Mouse (Mus musculus) kidney, adult 2 months (tissue): Measurements from ENCODE around the gene Klhl21. TPM values are rescaled to one million over a fixed set of nuclear protein-coding genes. Genes with fewer than 3 reads are reported as not detected.
A peak's percentile ranks its signal among the peaks of the same experiment; 100 is the strongest.

ENCODE experiments used
- DNase-seq: peaks from one replicate; pipeline ENCODE4 v3.0.0; 2021
- H3K27ac ChIP-seq: fragments of 200-500 bp; 2 replicates; pipeline ENCODE4 v1.5.1; 2012; ENCODE audit warnings: low read depth, low read length, control low read depth, inconsistent platforms; ENCODE audit not compliant: insufficient read depth
- H3K27me3 ChIP-seq: fragments of 200-500 bp; replicated peaks from 2 replicates; pipeline ENCODE4 v1.6.1; 2012; ENCODE audit warnings: mild to moderate bottlenecking, moderate library complexity, low read length, inconsistent platforms; ENCODE audit not compliant: control insufficient read depth, insufficient read depth
- H3K36me3 ChIP-seq: fragments of 200-500 bp; 2 replicates; pipeline ENCODE4 v1.6.1; 2012; ENCODE audit warnings: mild to moderate bottlenecking, moderate library complexity, low read length, inconsistent platforms; ENCODE audit not compliant: control insufficient read depth, insufficient read depth
- H3K4me1 ChIP-seq: fragments of 200-500 bp; 2 replicates; pipeline ENCODE4 v1.6.1; 2011; ENCODE audit warnings: low read length; ENCODE audit not compliant: control insufficient read depth, insufficient read depth
- H3K4me3 ChIP-seq: fragments of 200-500 bp; 2 replicates; pipeline ENCODE4 v1.5.1; 2011; ENCODE audit warnings: mild to moderate bottlenecking, low read depth, low read length, control low read depth; ENCODE audit not compliant: insufficient read depth
- CTCF ChIP-seq: fragments of 200-500 bp; conservative IDR thresholded peaks from 2 replicates; pipeline ENCODE4 v1.5.1; 2011; ENCODE audit warnings: low read depth, mild to moderate bottlenecking, control low read depth, low read length, moderate library complexity, mixed read lengths; ENCODE audit not compliant: insufficient read depth, insufficient read length
- POLR2A ChIP-seq: fragments of 200-500 bp; IDR thresholded peaks from one replicate; pipeline ENCODE4 v1.6.1; 2011; ENCODE audit warnings: low read depth, low read length, control low read depth
- WGBS: fragments of 180-500 bp; shearing (Covaris S2); methylation state at CpG from one replicate; pipeline ENCODE4 v1.1.7; 2018; 5-methylcytosine and 5-hydroxymethylcytosine counted together
- polyA plus RNA-seq: library from polyadenylated mRNA; depleted of rRNA; stranded (reverse); fragments of >200 nt; gene quantifications from 2 replicates; pipeline ENCODE4 v1.2.3, GENCODE M21; 2012

Gene Klhl21
- polyA plus RNA-seq, 1 experiment, result 23.0 TPM

- DNase-seq, result peak; percentile 84
- H3K4me1 ChIP-seq, result no peaks in the 10 kb centered on the region
- H3K4me3 ChIP-seq, result no peak overlapping the region
- H3K36me3 ChIP-seq, result no peaks in the 10 kb centered on the region
- TF ChIP-seq CTCF (peak; percentile 77), POLR2A (no peak)
- no peak overlapping the region for H3K27ac ChIP-seq
- WGBS, result 22% methylated on average over 10 of the region's 10 CpGs
- H3K27me3 ChIP-seq, result no peaks in the 10 kb centered on the region
Measured at GRCm38 (mm10) chr4:151977748-151978147, 30.9 kb upstream of the Klhl21 start.

GRCm38 (mm10) chr4:151980699-151981098 lies 27.9 kb upstream of the Klhl21 start:
- H3K27ac ChIP-seq, result no peak overlapping the region
- no peaks in the 10 kb centered on the region for H3K27me3 ChIP-seq
- H3K4me3 ChIP-seq, result no peak overlapping the region
- TF ChIP-seq POLR2A, result no peak
- peak; percentile 23; the same call in 1 of the 2 replicates for TF ChIP-seq CTCF
- H3K4me1 ChIP-seq, result no peaks in the 10 kb centered on the region
- 68% methylated on average over 8 of the region's 8 CpGs for WGBS
- no peaks in the 10 kb centered on the region for H3K36me3 ChIP-seq
- DNase-seq, result peak; percentile 35

GRCm38 (mm10) chr4:151981363-151981762 lies 27.2 kb upstream of the Klhl21 start:
- DNase-seq, result peak; percentile 84
- TF ChIP-seq CTCF, result peak; percentile 99; the same call in 1 of the 2 replicates
- TF ChIP-seq POLR2A, result no peak
- no peak overlapping the region for H3K4me3 ChIP-seq
- peaks cover 2% of the 10 kb centered on the region; the same call in 1 of the 2 replicates for H3K4me1 ChIP-seq
- WGBS, result 11% methylated on average over 5 of the region's 5 CpGs
- H3K27me3 ChIP-seq, result no peaks in the 10 kb centered on the region
- H3K36me3 ChIP-seq, result no peaks in the 10 kb centered on the region
- H3K27ac ChIP-seq, result no peak overlapping the region

GRCm38 (mm10) chr4:151983043-151983442 lies 25.6 kb upstream of the Klhl21 start:
- WGBS, result 63% methylated on average over 17 of the region's 17 CpGs
- H3K27ac ChIP-seq, result no peak overlapping the region
- peaks cover 9% of the 10 kb centered on the region; the same call in 1 of the 2 replicates for H3K4me1 ChIP-seq
- H3K4me3 ChIP-seq, result no peak overlapping the region
- no peaks in the 10 kb centered on the region for H3K36me3 ChIP-seq
- H3K27me3 ChIP-seq, result no peaks in the 10 kb centered on the region
- no peak for DNase-seq
- no peak for TF ChIP-seq CTCF
- no peak for TF ChIP-seq POLR2A

GRCm38 (mm10) chr4:151983560-151983959 lies 25.0 kb upstream of the Klhl21 start:
- DNase-seq, result no peak
- no peaks in the 10 kb centered on the region for H3K36me3 ChIP-seq
- whole genome bisulfite sequencing, result 42% methylated on average over 9 of the region's 9 CpGs
- H3K27me3 ChIP-seq, result no peaks in the 10 kb centered on the region
- H3K4me1 ChIP-seq, result peaks cover 11% of the 10 kb centered on the region; the same call in 1 of the 2 replicates
- no peak for TF ChIP-seq POLR2A
- no peak overlapping the region for H3K27ac ChIP-seq
- no peak overlapping the region for H3K4me3 ChIP-seq

- no peak for TF ChIP-seq POLR2A
- TF ChIP-seq CTCF, result no peak; the same call in 1 of the 2 replicates
- peak; percentile 43 for DNase-seq
- 42% methylated on average over 10 of the region's 10 CpGs for WGBS
- peaks cover 15% of the 10 kb centered on the region; the same call in 1 of the 2 replicates for H3K4me1 ChIP-seq
- H3K36me3 ChIP-seq, result no peaks in the 10 kb centered on the region
- no peak overlapping the region for H3K4me3 ChIP-seq
- no peaks in the 10 kb centered on the region for H3K27me3 ChIP-seq
- no peak overlapping the region for H3K27ac ChIP-seq
Measured at GRCm38 (mm10) chr4:151985886-151986285, 22.7 kb upstream of the Klhl21 start.

- no peaks in the 10 kb centered on the region for H3K27me3 ChIP-seq
- no peak overlapping the region for H3K27ac ChIP-seq
- 62% methylated on average over 8 of the region's 8 CpGs for WGBS
- no peaks in the 10 kb centered on the region for H3K36me3 ChIP-seq
- no peak for TF ChIP-seq CTCF
- TF ChIP-seq POLR2A, result no peak
- peaks cover 15% of the 10 kb centered on the region; the same call in 1 of the 2 replicates for H3K4me1 ChIP-seq
- H3K4me3 ChIP-seq, result no peak overlapping the region
- DNase-seq, result no peak
Measured at GRCm38 (mm10) chr4:151986650-151987049, 22.0 kb upstream of the Klhl21 start.

- Histone ChIP-seq H3K27ac (no peak overlapping the region), H3K4me1 (peaks cover 15% of the 10 kb centered on the region; the same call in 1 of the 2 replicates), H3K4me3 (peak overlapping the region; percentile 93), H3K27me3 (no peaks in the 10 kb centered on the region), H3K36me3 (no peaks in the 10 kb centered on the region)
- no peak for DNase-seq
- TF ChIP-seq POLR2A (no peak), CTCF (no peak)
- WGBS, result 23% methylated on average over 10 of the region's 10 CpGs
Measured at GRCm38 (mm10) chr4:151988014-151988341, 20.6 kb upstream of the Klhl21 start.
